Mouse (Mus musculus) heart, postnatal 36 days (tissue): ENCODE measurements around the gene Cmbl. TPM values are rescaled to one million over a fixed set of nuclear protein-coding genes. Genes with fewer than 3 reads are reported as not detected.

Experiments
- DNase-seq, 2 experiments: peaks; one replicate each; pipeline ENCODE4 v3.0.0; 2021 to 2022
- intact Hi-C: fragments of 180-260 bp; cut with DNase I; formaldehyde crosslinking; loops from one replicate; pipeline ENCODE4 v1.15.1; 2025
- total RNA-seq, 2 experiments: library from RNA; stranded (reverse); gene quantifications; 2 replicates each; pipeline ENCODE4 v1.2.3; 2021

The Cmbl gene
- total RNA-seq, 2 experiments from 2014 or later = 36.4 to 38.8 TPM

- DNase-seq = no peak
- intact Hi-C loops = loop anchor here (5.0 to 10.0 kb wide), 2 partner anchors 631 to 1114 kb away; partner anchors contain the start of gene Sema5a
These were observed 45.8 kb downstream of the Cmbl start for GRCm38 (mm10) chr15:31611027-31611426.

DNA sequence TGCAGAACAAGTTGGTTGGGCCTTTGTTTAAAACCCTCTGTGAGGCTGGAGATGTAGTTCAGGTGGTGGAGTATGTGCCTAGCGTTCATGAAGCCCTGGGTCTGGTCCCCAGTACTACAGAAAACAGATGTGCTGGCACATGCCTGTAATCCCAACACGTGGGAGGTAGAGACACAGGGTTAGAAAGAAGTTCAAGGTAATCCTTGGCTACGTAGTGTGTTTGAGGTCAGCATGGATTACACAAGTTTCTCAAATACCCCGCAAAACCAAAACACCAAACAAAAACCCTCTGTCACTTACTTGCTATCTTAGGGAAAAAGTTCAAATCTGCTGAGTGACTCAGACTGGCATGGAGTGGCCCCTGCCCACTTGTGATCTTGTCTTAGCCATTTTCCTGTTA is 46.8 kb downstream of the Cmbl start:
- intact Hi-C loops = loop anchor here (5.0 to 10.0 kb wide), 2 partner anchors 630 to 1113 kb away; partner anchors contain the start of gene Sema5a
- DNase-seq = no peak

DNA sequence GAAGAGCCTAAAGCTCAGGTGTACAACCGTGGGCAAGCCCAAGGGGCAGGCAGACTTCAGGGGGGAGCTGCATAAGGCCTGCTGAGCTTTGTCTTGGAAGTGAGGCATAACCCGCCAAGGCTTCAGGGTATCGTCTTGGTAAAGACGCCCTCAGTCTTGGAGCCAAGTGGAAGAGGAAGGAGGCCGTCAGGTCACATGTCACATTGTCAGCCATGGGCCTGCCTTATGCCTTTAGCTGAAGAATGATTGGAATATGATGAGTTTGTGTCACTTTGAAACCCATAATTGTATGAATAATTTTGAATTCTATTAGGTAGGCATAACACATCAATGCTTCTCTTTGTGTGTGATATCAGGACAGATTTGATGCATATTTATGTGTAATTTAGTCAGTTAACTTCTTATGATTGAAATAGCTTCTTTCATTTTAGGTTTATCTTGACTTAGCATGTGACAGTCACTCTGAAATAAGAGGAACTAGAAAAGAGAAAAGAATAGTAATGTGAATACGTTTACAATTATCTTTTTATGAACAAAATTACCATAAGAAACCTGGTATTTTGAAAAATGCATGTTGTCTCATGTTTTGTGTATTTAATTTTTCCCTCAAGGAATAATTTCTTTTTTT is 48.8 kb downstream of the Cmbl start:
- intact Hi-C loops = loop anchor here (5.0 to 10.0 kb wide), 2 partner anchors 628 to 1111 kb away; partner anchors contain the start of gene Sema5a
- DNase-seq = no peak

GRCm38 (mm10) chr15:31614666-31615065 is 49.5 kb downstream of the Cmbl start:
- no peak for DNase-seq
- intact Hi-C loops = loop anchor here (5.0 to 10.0 kb wide), 2 partner anchors 628 to 1110 kb away; partner anchors contain the start of gene Sema5a

GRCm38 (mm10) chr15:31617261-31617660 is 52.1 kb downstream of the Cmbl start:
- intact Hi-C loops = loop anchor here (10.0 kb wide), 1 partner anchor 1108 kb away; no protein-coding TSS in a partner anchor
- no peak for DNase-seq

GRCm38 (mm10) chr15:31619521-31619920 is 54.3 kb downstream of the Cmbl start:
- DNase-seq = no peak
- intact Hi-C loops = loop anchor here (10.0 kb wide), 1 partner anchor 1105 kb away; no protein-coding TSS in a partner anchor

GRCm38 (mm10) chr15:31627277-31628154 is 62.3 kb downstream of the Cmbl start:
- intact Hi-C loops = no loop called here
- no peak for DNase-seq

DNA sequence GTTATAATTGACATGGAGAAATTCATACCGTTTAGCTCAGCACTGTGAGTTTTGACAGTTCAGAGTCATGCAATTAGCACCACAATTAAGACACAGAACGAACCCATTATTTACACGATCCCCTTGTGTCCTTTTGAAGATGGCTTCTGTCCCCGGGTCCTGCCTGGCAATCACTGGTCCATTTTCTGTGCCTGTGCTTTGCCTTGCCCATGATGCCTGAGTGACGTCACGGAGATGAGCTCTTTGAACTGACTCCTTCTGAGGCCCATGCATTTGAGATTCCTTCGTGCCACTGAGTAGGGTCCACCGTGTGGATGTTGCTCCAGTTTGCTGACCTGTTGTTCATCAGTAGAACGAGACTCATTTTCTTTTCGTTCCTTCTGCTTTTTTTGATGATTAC is 63.0 kb downstream of the Cmbl start:
- no peak for DNase-seq
- intact Hi-C loops = no loop called here

DNA sequence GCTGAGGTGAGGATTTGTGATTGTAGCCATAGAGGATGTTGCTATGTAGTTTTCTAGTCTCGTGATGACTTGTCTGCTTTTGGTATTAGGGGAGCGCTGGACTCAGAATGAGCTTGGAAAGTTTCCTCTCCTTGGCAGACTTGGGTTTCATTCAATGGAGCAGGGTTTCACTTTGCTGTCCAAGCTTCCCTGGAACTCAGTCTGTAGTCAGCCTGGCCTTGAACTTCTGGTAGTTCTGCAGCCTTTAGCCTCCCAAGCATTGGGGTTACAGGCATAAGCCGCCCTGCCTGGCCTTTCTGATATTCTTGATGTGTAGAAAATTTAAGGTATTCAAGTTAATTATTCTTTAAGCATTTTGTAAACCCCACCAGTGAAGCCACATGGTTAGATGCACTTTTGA is 64.4 kb downstream of the Cmbl start:
- DNase-seq = no peak
- intact Hi-C loops = no loop called here

DNA sequence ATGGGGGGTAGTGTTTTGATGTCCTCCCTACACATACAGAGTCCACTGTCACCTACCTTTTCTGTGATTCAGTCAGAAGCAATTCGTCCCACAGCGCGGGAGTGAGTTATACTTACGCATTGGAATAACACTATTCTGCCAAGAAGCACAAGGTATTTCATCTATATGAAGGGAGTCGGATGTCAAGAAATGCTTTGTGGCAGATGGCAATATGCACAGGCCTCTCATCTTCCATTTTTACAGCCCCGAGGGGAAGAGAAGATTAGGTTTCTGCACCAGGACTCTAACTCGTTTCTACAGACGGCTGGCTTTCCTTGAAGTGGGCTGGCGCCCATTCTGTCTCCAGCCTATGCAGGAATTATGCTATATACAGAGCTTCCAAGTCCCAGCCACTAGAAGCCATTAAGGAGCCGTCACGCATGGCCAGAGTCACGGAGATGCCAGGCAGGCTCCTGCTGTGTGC is 66.2 kb downstream of the Cmbl start:
- intact Hi-C loops = no loop called here
- DNase-seq = no peak

DNA sequence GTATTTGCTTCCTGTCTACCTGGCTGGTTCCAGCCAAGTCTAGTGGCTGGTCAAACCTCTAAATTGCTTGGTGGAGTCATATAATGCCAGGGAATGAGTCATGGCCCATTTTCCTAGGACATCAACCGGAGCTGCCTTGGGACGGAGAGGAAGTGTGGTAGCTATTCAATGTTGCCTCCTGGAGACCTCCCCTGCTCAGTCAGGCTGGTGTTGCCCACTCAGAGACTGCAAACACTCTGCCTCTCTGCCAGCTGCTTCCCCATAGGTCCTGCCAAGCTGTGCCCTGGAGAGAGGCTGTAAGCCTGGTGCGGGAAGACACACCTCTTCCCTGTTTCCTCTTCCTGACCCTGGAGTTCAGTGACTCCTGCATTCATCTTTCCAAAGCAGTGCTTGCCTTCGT is 67.3 kb downstream of the Cmbl start:
- DNase-seq = no peak
- intact Hi-C loops = no loop called here

GRCm38 (mm10) chr15:31634582-31634981 is 69.4 kb downstream of the Cmbl start:
- intact Hi-C loops = no loop called here
- no peak for DNase-seq

- no peak for DNase-seq
- intact Hi-C loops = no loop called here
These were observed 71.0 kb downstream of the Cmbl start for GRCm38 (mm10) chr15:31636091-31636595.

Other genes with a start within 250 kb of the Cmbl start
- gene Ankrd33b, start 197.7 kb upstream of the Cmbl start, total RNA-seq = 10 to 100 TPM; 22.9 to 32.0 TPM
- gene Ropn1l, start 111.7 kb upstream of the Cmbl start, total RNA-seq = not detected
- 100 to 1,000 TPM; 108 to 117 TPM for gene March6, start 34.3 kb upstream of the Cmbl start, total RNA-seq
- gene Cct5, start 36.4 kb downstream of the Cmbl start, total RNA-seq = 100 to 1,000 TPM; 148 to 149 TPM
- 10 to 100 TPM; 15.3 to 20.4 TPM for gene Fam173b, start 36.5 kb downstream of the Cmbl start, total RNA-seq